Mouse (Mus musculus) thymus, postnatal 0 days (tissue): ENCODE results near the gene Ildr1. TPM values are rescaled to one million over a fixed set of nuclear protein-coding genes. Genes with fewer than 3 reads are reported as not detected.

ENCODE experiments used
- DNase-seq: peaks from one replicate; pipeline ENCODE4 v3.0.0-alpha.2; 2015; ENCODE audit warnings: low spot score
- polyA plus RNA-seq: library from polyadenylated mRNA; unstranded; fragments of >200 nt; fragmentation: Nextera tagmentation; extraction: Ambion mirVana; gene quantifications from 2 replicates; pipeline ENCODE4 v1.2.1, GENCODE M21; 2015

The Ildr1 gene
- polyA plus RNA-seq, 1 experiment from 2014 or later: 4.3 TPM

DNA sequence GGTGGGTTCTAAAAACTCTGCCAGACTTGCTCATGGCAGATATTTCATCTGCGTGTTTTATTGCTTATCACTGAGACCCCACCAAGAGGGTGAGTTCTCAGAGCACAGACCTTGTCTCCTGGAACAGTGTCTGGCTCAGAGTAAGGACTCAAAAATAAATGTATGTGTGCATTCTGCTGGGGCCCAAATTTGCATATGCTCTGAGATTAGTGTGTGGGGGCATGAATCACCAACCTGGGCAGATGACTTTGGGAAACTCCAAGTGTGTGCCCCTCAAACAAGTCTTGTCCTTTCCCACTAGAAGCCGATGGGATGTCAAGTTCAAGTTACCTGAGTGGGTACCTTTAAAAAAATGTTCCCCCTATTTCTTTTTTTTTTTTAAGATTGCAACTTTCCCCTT lies 6.7 kb downstream of the Ildr1 start:
- DNase-seq: no peak

DNA sequence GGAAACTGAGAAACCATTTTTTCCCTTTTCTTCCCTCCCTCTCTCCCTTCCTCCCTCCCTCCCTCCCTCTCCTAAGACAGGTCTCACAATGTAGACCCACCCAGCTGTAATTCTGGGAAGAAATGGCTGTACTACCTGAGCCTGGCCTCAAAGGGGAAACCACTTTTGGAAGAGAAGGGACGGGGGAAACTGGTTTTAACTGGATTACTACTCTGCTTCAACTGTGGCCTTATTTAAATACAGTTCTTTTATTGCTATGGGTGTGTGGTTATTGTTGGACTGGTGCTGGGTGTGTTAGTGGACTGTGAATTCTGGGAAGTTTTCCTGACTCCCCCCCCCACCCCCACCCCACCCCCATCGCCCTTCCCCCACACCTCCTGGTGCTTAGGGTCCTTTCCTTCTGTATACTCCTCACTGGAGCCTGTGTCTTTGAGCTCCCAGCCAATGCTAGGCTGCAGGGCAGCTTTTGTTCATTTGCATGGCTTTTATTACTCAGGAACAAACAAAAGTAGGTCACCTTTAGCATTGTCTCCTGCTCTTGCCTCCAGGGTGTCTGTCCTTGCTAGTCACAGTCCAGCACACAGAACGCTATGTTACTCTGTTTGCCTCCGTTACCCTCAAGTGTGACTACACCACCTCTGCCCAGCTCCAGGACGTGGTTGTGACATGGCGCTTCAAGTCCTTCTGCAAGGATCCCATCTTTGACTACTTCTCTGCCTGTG lies 14.1 kb downstream of the Ildr1 start:
- DNase-seq: no peak

DNA sequence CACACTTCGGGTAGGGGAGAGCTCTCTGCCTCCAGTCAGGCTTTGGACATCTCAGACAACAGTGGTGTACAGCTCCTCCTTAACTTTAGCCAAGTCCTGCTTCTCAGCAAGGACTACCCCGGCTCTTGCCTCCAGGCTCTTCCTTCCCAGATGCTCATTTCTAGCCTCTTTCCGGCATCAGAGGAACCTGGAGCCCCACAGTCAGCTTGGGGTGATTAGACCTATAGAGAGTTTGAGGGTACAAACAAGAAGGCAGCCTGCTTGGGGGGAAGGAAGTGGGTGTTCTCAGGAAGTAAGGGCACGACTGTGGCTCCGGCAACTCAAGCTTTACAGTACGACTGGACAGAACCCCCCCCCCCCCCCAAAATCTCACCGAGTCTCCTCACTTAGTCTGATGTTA lies 15.0 kb downstream of the Ildr1 start:
- no peak for DNase-seq

DNA sequence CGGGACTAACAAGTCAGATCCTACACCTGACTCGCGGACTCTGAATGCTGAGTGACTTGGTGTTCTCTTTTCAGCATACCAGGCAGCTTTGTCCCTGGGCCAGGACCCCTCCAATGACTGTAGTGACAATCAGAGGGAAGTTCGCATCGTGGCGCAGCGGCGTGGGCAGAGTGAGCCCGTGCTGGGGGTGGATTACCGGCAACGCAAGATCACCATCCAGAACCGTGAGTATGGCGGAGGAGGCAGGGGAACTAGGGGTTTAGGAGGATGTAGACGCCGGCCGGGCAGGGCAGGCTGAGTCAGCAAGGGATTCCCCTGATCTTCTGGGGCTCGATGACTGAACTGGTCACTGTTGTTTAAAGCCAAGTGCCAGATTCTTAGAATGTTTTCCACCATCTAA lies 15.6 kb downstream of the Ildr1 start:
- DNase-seq: no peak

DNA sequence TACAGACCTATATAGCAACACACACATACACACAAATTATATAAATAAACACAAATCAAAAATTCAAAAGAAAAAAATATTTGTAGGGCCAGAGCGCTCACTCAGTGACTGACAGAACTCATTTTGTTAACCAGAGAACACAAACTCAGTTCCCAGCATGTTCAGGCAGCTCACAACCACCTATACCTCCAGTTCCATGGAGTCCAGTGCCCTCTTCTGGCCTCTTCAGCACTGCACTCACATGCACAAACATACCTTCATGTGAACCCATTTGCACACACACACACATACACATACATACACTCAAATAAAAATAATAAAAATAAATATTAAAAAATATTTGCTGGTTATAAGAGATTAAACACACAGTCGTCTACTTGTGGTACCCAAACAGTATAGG lies 17.0 kb downstream of the Ildr1 start:
- DNase-seq: no peak

DNA sequence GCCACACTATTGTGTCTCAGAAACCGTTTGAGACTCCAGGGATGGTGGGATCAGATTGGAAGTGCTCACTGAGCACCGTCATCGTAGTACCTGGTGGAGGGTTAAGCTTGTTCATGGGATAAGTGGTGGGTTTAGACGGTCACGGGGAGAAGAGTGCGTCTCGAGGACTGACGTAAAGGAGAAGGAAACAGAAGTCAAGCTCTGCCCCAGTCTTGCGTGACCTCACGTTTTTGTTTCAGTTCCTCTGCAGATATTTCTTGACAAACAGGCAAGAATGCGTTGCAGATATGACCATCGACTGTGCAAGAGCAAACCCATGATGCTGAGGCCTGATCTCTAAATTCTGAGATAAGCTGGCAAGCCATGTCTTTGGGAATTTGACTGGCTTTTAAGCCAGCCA lies 18.0 kb downstream of the Ildr1 start:
- no peak for DNase-seq

DNA sequence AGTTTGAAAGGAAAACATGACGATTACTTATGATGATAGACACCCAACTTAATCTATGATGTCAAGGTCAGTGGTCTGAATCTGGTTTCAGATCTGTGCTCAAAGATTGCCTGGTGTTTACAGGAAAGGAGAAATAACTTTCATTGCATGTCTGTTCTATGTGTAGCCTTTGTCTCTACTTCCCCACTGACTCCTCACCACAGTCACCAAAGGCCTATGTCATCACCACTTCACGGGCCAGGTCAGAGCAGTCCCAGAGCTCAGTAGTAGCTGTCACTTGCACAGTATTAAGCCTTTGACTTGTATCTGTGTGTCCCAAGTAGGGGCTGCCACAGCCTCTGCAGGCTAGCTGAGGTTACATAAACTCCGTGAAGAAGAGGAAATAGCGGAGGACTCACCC lies 23.7 kb downstream of the Ildr1 start:
- DNase-seq: no peak

DNA sequence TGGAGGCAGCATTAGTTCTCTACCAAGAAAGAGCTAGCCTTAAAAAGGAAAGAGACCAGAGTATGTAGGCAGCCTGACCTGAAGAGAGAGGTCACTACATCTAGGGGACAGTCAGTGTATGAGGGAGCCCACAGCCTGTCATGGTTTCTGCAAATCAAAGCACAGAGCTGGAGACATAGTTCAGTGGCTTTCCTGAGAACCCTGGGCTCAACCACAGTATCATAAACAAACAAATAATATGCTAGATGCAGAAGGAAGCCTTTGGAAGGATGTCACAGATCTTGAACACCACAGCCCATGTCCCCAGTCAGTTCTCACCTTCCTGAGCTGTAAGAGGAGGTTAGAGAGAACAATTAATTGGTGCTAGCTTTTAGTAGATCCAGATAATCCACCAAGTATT lies 24.9 kb downstream of the Ildr1 start:
- DNase-seq: no peak

DNA sequence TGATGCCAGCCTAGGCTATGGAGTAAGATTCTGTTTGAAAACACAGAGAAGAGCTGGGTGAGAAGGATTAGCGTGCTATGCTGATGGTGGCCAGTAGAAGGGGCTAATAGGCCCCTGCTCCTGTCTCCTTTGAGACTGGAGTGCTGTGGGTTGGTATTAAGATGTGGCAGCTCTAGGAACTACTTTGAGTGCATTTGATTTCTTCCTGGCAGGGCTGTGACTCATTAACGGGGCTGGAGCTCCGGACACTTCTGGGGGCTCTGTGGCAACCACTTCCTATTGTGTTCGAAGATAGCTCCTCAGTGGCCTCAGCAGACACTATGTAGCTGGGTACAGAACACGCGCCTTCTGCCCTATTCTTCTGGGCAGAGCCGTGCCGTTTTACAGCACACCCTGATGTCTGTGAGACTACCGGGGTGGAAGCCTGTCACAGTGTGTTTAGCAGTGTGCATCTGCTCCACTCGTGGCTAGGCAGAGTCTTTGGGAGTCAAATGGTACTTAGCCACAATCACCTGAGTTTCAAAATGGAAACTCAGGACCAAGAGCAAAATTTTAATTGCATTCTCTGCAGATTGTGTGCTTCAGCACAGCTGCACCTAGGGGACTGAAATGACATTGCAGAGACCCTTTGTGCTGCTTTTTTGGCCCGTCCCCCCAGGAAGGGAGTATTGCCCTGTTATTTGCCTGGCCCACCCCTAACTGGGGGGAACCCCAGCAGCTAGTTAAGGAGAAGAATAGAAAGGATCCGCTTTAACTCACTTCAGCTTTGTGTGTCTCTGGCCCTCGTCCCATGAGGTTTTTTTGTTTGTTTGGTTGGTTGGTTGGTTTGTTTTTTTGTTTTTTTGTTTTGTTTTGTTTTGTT lies 26.6 kb downstream of the Ildr1 start:
- DNase-seq: no peak

DNA sequence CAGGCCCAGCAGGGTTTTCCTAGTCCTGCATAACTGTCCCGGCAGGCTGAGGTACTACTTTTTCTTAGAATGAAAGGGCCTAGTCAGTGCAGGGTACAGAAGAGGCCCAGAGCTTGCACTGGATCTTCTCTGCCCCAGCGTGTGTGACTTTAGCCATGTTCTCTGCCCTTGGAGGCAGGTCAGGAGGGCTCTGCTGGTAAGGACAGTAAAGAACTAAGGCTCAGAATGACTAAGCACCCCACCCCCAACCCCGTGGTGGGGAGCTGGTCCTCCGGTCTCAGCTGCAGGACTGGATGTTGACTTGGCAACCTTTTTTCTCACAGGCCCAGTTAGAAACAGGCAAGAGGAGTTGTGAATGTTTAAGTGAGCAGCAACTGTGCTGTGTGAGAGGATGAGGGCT lies 29.0 kb downstream of the Ildr1 start:
- no peak for DNase-seq

DNA sequence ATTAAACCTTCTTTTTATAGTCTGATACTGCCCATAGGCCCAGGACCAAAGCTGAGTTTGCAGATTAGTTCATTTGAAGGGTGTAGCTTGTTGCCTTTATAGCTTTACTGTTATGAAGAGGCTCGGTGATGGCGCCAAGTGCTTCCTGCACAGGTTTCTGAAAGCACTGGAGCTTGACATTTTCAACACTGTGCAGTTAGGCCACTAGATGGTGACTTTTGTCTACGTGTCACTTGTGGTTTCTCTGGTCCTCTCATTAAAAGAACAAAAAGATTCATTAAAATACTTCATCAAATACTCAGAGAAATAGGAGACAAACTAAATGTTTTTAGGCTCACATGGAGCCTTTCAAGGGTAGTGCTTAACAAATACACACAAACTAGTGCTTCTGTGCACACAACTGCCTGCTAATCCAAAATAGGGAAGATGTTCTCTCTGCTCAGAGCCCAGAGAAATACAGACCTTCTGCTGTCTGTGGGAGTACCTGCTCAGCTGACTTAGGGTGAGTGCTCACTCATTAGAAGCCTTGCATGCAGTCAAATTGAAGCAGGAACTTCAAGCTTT lies 30.2 kb downstream of the Ildr1 start:
- no peak for DNase-seq

DNA sequence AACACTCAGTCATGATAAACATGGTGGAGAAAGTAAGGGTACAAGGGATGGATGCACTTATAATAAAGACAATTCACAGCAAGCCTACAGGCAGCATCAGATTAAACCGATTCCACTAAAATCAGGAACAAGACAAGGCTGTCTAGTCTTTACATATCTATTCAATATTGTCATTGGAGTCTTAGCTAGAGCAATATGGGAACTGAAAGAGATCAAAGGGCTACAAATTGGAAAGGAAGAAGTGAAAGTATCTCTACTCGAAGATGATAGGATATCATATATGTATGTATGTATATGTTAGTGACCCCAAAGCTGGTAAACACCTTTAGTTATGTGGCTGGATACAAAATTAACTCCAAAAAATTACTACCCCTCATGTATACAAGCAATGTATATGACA lies 35.2 kb downstream of the Ildr1 start:
- no peak for DNase-seq

DNA sequence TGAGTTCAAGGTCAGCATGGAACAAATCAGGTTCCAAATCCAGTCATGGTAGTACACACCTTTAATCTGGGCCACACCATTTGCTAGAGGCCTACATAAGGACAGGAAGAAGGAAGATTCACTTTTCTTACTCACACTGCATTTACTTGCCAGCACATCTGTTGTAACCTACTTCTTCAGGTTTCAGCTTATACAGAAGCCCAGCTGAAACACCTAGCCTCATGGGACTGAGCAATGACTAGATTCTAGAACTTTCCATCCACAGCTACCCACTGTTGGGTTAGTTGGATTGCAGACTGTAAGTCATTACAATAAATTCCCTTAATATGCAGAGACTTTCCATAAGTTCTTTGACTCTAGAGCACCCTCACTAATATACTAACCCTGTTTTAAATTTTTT lies 38.8 kb downstream of the Ildr1 start:
- no peak for DNase-seq

DNA sequence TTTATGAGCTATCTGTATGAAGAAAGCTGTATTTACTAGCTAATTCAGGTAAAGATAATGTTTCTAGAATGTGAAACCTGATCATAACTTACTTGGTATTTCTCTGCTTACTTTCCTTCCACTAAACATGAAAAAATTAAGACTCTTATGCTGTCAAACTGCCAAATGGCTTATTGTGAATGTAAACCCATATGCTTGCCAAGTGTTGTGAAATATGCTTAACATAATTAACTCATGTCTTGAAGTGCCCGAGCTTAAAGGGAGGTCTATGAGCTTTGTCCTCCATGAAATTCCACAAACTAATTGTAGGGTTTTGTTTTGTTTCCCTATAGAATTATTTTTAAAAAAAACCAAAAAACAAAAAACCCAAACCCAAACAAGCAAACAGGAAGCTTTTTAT lies 40.0 kb downstream of the Ildr1 start:
- DNase-seq: no peak

DNA sequence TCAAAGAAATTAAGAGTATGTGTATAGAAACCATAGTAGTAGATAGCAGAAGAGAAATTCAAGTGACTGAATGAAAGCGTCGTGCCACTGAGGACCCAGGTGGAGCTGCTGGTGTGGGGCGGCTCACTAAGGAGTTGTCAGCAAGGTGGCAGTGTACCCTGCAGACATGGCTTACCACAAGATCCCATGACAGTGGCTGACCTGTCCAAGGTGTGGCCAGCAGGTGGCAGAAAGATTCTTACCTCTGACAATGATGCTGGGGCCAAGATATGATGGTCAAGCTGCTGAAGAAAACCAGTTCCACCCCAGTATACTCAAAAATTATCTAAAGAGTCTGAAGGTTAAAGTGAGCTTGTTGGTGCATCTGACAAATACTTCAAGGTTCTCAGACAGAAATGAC lies 41.6 kb downstream of the Ildr1 start:
- DNase-seq: no peak

DNA sequence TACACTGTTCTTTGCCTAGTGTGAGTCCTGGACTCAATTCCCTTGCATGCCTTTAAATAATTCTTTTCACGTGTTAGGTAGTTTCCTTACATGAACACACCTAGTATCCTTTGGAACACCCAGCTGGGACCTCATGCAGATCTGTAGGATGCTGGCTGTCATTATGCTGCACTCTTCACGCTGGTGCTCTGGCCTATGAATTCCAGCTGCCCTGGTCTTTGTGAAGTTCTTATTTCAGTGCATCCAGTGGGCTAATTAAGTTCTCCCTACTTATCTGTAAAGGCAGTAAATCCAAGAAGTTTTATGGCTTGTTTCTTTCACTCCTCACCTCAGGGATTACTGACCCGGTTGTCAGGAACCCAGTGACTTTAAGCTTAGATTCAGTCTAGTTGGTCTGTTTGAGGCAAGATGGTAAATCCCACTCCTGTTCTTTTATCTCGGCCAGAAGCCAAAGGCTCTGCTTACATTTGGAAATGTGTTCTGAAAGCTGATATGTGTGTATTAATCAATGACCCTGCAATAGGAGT lies 45.7 kb downstream of the Ildr1 start:
- DNase-seq: no peak

DNA sequence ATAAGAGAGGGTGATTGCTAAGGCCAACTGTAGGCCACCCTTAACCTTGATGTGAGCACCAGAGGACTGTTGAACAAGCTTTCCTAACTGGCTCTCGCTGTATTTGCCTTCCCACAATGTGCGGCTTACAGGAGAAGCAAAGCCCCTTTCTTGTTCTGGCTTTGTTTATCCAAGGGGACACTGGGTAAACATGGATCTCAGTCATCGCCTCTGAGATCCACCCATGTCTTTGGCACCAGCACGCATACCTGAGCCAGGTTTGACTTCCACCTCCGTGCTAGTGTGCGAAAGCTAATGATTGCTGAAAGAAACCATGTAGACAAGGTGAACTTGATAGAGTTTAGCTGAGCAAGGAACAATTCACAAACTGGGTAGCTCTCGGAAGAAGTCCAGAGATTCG lies 49.8 kb downstream of the Ildr1 start:
- DNase-seq: no peak

DNA sequence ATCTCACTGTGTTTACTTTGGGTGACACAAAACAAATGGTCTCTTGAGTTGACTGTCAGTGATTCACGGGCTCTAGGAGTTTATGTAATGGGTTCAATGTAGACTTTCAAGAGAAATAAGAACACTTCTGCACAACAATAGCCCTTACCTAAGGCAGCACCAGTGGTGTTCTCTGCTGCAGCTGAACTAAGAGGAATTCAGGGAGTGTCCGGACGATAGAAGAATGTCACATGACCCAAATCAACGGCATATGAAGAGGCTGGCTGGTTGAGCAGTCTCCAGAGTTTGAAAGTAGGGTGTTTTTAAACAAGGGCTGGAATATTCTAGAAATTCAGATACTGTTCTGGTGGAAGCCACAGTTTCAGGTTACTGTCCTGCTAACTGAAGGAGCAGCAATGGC lies 53.3 kb downstream of the Ildr1 start:
- no peak for DNase-seq

DNA sequence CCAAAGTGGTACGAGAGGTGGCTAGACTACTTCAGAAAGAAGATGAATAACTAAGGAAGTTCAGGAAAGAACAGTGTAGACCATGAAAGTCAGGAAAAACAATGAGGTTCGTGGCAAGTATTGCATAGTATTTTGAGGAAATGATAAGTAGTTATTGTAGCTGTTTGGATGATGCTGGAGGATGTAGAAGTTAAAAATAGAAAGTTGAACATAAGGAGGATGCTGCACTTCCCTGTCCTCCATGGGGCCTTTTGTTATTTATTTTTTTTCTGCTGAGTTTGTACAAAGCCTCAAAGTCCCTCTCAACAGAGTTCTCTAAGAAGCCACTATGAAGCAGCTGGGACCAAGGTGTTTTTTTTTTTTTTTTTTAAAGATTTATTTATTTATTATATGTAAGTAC lies 54.0 kb downstream of the Ildr1 start:
- DNase-seq: no peak

DNA sequence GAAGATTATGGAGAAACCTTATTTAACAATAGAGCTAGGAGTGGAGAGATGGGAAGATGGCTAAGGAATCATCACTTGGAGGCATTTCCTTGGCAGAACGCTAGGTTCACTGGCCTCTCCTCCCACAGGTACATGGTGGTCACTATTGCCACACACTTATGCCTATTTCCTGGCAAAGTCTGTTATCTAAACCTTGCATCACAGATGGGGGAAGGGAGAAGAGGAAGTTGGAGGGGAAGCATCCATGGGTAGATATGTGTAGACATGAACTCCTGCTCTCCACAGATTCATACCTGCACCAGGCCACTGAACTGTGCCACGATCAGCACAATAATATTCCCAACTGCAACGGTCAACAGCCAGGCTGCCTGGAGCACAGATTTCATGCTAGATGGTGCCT lies 58.2 kb downstream of the Ildr1 start:
- DNase-seq: no peak

DNA sequence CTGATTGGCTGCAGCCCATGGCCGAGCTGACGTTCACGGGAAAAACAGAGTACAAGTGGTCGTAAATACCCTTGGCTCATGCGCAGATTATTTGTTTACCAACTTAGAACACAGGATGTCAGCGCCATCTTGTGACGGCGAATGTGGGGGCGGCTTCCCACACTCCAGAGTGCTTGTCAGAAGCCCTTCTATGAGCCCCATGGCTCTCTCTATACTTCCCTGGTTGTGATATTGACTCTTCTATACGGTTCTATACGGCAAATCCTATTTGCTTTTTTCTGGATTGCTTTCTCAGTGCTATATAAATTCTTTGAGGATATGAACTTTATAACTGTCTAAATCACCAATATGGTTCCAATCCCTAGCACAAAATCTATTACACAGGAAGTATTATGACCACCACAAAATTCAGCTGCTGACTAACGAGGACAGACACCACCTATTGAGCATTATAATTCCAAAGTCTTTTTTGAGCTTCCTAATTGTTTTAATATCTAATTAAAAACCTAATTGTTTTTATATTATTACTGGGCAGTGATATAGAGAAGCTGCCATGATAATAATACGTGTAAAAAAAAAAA lies 76.5 kb downstream of the Ildr1 start:
- DNase-seq: no peak

DNA sequence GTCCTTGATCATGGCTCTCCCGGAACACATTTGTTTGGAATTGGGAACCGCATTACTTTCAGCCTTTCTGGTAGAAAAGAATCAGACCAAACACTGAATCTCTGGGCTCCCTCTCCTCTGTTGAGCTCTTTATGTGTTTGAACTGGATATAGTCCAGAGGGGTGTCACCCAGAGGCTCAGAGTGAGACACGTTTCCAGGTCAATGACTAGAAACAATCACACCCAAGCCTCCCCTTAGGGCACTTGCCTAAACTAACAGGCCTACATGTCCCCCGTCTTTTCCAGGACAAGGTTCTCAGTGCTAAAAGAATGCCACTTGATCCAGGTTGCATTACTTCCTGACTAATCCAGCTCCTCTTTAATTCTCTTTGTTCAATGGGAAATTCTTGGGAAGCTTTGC lies 77.1 kb downstream of the Ildr1 start:
- no peak for DNase-seq
